Mouse (Mus musculus): Measurements from ENCODE around the gene Akap6.

DNA sequence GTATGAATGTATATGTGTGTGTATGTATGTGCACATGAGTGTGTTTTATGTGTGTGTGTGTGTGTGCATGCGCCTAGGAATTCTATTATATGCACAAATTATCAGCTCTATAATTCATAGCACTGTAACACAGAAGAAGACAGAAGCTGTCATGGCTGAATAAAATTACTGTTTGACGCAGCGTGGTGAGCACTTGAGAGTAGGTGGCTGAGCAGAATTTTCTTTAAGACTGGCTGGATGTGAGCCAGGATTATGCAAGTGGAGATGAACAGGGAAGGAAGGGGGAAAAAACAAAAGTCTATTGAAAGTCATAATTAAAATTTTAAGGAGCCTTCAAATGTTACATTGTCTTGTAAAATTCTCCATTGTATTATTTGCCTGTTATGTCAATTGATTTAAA lies 74.7 kb downstream of the Akap6 start:
- TF ChIP-seq ZNF384 (IDR thresholded peaks at IDR 0.05; ENCODE audit: low read depth, low read length) (no peak), HCFC1 (IDR thresholded peaks at IDR 0.05; ENCODE audit: borderline replicate concordance, insufficient read depth, low read length) (no peak), ZC3H11A (IDR thresholded peaks at IDR 0.05; ENCODE audit: borderline replicate concordance, low read depth, low read length) (no peak), CHD2 (IDR thresholded peaks at IDR 0.05; ENCODE audit: low read depth, low read length) (no peak)
